Mouse (Mus musculus): ENCODE results near the gene Hist1h3b. TPM values are rescaled to one million over a fixed set of nuclear protein-coding genes. Genes with fewer than 3 reads are reported as not detected.
"Not testable (repeated sequence)": the region's sequence is repeated elsewhere in the genome, so short reads cannot be mapped to it uniquely, and the experiment has no call there.

Hist1h3b gene
- 10 to 100 TPM; 54.7 to 79.9 TPM for total RNA-seq (2021)
- long read RNA-seq, experiment 1, partial matches to known transcripts = 0 of 1 reads
- long read RNA-seq, experiment 1, other reads (novel, unspliced or antisense) = 0 of 1 reads
- long read RNA-seq, experiment 2 = 0 reads

DNA sequence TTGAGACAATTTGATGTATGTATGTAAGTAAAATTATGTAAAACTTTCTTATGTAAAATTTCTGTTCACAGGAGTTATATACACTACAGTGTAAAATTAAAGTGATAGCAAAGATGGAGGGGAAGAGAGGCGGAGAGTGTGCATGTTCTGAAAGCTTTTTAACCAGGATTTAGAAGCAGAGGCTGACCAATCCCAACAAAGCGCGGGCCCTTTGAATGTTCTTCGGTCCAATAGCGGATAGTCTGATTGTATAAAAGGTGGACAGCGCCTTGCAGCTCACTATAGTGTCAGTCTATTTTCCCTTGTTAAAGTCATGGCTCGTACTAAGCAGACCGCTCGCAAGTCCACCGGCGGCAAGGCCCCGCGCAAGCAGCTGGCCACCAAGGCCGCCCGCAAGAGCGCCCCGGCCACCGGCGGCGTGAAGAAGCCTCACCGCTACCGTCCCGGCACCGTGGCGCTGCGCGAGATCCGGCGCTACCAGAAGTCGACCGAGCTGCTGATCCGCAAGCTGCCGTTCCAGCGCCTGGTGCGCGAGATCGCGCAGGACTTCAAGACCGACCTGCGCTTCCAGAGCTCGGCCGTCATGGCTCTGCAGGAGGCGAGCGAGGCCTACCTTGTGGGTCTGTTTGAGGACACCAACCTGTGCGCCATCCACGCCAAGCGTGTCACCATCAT lies at the start of gene Hist1h3b:
TSS of gene Hist1h3b (plus strand) at position 201 of the 675 bp plus-strand sequence.
- peak; percentile 92 for DNase-seq

DNA sequence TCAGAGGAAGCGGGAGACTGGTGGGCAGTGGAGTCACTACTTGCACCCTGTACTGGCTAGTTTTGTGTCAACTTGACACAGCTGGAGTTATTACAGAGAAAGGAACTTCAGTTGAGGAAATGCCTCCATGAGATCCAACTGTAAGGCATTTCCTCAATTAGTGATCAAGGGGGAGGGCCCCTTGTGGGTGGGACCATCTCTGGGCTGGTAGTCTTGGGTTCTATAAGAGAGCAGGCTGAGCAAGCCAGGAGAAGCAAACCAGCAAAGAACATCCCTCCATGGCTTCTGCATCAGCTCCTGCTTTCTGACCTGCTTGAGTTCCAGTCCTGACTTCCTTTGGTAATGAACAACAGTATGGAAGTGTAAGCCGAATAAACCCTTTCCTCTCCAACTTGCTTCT lies 49.3 kb upstream of the Hist1h3b start:
- DNase-seq = not testable (repeated sequence)

DNA sequence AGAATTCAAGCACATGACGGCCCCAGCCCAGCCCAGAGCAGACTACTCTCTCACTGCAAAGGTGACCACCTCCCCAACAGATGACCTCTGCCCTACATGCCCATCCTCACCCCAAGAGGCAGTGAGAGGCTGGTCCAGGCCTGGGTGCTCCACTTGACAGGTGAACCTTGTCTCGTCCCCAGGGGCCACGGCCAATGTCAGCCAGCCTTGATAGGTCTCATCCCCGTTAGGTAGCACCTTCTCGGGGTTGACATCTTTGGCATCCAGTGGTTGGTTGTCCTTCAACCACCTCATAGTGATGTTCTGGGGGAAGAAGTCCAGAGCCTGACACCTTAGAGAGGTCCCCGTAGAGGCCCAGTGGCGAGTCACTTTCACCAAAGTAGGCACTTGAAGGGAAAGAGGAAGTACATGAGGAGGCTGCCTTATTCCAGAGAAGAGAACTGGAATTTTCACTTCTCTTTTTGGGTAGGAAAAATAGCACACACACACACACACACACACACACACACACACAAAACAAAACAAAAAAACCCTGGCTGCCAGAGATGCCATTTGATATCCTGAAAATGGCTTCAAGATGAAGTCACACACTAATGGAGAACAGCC lies 46.2 kb upstream of the Hist1h3b start:
- no peak for DNase-seq

DNA sequence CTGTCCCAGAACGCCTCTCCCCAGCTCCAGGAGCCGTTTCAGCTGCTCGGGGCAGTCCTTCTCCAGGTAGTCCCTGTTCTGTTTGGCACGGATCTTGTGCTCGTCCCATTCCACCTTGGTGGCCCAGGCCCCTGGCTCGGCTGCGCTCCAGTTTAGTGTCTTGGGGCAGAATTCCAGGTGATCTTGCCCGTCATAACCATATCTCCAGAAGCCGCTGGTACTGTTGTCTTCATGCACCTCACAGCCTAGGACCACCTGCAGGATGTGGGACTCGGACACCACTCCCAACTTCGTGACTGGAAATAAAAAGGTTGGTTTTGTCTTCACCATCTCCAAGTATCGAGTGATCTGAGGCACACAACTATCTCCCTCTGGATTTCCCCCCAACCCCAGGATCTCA lies 45.3 kb upstream of the Hist1h3b start:
- DNase-seq = no peak

DNA sequence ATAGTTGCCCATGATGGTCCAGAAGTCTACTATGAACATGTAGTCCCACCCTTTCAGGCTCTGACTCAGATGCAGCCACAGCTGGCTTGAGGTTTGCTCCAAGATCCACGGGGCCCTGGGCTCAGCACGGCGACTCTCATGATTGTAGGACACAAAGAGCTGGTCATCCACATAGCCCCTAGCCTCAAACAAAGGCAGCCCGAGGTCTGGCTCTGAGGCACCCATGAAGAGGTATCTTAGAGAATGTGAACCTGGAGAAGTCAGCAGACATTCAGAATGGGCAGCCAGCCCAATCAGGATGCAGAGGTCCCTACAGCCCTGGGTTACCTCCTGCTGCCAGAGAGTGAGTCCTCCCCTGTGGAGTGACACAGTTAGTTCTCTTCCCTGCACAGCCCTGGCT lies 44.0 kb upstream of the Hist1h3b start:
- no peak for DNase-seq

DNA sequence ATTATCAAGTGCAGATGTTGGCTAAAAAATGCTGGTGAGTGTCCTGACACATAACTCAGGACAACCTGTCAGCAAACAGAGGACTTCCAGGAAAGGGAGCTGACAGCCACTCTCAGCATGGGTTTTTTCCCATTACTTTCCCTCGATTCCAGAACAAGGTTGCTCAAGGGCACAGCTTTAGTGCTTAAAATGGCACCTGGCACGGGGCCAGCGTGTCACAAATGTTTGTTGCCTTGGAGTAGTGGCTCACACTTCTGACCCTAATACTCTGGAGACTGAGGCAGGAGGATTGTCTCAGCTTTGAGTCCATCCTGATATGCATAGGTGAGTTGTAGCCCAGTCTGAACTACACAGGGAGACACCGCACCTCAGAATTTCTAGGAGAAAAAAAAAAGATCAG lies 43.4 kb upstream of the Hist1h3b start:
- DNase-seq = peak in 1 of 2 experiments; percentile 53

DNA sequence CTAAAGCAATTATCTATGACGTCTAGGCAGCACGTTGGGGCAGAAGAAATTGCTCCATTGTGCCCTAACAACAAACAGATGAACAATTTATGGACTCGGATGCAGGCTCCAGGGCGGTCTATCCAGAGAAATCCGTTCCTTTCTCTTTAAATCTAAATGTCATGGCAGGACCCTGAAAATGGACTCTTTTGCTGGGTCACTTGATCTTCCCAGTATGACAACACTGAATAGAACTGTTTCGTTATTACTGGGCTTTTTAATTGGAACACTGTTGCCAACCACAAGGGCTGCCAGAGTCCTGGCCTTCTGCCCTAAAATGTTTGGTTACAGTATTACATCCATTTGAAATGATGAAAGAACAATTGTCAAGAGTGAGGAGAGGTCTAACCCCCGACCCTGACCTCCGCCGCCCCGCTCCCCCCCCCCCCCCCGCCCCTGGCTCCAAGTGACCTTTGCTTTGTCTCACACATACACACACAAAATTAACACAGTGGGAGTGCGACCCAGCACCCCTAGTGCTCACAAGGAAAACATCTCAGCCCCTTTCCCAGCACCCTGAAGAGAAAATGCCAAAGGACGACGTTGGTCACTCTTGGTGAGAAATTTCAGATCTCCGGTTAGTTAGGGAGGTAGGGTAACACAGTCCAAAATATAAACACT lies 42.2 kb upstream of the Hist1h3b start:
- DNase-seq = peak in 1 of 2 experiments; percentile 31

DNA sequence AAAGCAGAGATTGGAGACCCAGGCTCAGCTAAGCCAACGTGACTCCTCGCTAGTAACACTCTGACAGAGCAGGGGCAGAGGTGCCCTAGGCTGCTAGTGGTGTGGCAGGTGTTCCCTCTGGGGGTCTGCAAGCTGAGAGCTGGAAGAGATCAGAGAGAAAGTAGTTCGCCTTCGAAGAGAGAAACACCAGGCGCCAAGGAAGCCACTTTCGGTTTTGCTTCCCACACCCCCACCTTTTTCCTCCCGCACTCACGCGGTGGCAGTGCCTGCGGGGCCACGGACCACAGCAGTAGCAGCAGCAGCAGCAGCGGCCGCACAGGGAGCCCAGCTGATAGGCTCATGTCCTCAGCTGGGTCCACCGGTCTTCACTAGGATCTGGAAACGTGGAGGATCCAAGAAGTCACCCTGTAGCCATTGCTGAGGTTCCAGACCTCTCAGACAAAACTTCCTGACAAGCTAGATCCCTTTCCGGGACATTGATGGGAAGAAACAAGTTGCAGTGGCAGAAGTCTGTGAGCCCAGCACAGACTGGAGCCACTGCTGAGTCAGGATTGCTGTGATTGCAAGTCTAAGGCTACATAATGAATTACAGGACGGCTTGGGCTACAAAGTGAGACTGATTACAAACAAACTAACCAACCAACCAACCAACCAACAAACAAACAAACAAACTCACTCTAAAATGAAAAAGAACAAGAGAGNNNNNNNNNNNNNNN lies 41.5 kb upstream of the Hist1h3b start, which contains the start of gene Hfe:
TSS of gene Hfe (minus strand) at position 481 of the 716 bp plus-strand sequence.
- DNase-seq = peak; percentile 71 to 77

DNA sequence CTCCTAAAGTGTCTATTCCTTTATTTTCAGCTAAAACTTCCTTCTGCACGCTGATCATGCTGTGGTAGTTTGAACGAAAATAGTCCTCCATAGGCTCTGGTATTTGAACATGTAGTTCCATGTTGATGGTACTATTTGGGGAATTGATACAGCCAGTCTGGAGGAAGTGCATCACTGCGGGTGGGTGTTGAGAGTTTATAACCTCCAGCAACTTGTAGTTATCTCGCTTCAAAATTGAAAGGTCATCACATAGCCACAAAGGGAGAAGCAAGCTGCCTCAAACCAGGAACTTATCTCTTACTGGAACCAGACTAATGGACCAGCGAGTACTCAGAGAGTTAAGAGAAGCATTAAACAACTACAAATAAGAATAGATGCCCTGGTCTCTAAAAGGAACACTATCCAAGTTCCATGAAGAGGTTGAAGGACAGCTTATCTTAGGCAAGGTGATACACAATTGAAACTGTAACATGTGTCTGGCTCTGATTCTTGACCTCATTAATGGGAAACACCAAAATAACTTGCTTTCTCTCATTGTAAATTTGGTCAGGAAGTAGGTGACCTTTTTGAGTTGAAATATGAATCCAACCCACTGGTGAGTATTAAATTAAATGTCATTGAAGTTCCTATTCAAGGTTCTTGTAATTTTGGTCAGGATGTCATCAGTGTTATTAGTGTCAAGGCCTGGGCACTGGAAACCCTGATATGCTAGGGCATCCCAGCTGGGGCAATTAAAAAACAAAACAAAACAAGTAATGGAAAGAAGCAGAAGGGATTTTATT lies 35.6 kb upstream of the Hist1h3b start:
- no peak for DNase-seq

DNA sequence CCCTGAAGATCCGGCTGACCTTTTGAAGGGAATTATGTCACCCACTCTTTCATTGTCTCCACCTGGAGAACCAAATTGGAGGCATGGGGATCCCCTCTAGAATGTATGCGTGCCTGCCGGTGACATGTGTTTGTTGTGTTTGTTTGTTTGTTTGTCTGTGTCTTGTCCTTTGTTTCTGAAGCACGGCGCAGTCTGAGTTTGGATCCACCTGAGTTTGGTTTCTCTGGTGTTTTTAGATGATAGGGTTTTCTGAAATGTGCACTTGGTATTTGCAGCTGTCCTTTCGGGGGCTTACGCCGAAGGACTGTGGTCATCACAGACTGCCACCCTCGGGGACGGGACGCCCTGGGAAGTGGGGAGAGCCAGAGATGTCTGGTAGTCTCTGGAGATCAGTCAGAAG lies 34.9 kb upstream of the Hist1h3b start:
- DNase-seq = no peak

DNA sequence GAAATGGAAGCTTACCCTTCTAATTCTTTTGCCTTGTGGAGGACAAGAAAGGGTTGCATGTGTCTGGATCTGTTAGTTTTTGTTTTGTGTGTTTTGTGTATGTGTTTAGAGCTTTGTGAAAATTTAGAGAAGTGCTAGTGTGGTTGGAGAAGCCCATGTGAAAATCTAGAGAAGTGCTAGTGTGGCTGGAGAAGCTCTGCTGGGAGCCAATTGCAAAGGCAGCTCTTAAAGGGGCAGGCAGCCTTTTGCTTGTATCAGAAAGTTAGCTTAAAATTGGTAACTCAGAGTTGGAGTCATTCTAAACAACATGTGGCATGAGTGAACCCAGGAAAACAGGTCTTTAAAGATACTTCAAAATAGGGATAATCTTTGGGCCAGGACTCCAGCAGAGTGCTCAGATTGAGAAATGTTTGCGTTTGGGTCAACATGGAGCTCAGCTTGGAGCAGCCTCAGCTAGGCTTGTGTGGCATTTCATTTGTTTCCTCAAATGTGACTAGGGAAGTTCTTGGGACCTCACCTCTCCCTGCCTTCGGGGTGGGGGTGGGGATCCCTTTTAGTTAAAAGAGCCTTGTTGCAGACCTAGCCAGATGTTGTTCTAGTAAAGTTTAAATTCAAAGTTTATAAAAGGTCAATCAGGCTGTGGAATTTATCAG lies 34.3 kb upstream of the Hist1h3b start:
- DNase-seq = not testable (repeated sequence)

DNA sequence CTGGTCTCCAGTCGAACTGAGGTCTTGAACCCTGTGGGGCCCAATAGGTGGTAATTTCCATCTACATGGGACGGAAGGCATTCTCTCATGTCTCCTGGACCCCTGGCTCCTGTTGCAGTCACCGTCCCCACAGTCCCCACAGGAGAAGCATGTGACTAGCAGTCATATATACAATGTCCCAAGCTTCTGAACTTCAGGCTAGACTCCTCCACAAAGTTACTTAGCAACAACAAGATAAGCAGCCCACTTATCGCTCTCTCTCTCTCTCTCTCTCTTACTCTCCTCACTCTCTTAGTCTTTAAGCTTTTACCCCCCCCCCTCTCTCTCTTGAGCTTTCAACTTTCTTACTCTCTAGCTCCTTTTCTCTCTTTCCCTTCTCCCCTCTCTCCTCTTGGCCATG lies 27.8 kb upstream of the Hist1h3b start:
- no peak for DNase-seq

DNA sequence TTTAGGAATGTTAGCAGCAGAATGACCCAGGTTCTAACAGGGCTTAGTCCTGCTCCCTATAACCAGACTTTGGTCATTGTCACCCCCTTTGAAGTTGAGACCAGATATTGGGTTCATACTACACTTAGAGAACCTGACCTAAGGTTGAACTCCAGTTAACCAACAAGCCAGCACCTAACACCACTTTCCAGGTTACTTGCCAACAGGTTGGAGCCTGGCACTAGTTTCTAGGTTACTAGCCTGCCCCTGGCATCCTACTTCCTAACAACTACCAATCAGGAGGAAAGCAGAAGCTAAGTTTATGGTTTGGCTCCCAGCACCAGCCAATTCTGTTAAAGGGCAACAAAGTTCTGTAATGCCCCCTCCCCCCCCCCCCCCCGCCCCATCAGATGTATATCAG lies 26.9 kb upstream of the Hist1h3b start:
- no peak for DNase-seq

DNA sequence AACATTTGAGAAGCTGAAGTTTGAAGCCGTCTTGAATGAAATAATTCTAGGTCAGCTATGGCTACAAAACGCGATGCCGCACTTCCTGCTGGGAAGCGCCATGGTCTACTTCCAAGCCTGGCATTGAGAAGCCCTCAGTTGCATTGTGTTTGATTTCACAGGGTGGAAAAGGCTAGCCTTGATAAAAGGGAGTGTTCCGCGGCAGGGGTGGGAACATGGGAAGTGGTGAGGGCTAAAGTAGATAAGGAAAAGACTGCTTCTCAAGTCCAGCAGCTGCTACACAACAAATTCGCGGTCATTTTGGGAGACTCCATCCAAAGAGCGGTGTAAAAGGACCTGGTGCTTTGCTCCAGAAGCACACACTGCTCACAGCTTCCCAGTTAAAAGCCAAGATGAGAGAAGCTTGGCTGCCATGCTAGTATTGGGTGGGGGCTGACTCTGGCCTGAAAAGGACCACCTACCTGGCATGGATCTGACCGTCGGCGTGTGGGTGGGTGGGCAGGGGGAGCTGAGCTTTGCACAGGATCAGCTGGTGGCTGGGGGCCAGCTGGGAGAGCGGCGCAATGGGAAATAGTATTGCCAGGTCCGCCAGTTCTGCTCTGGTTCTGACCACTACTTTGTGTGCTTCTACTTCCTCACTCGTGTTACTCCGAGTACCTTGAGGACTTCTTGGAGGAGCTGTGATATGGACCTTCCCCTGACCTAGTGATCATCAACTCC lies 23.4 kb upstream of the Hist1h3b start:
- DNase-seq = no peak

DNA sequence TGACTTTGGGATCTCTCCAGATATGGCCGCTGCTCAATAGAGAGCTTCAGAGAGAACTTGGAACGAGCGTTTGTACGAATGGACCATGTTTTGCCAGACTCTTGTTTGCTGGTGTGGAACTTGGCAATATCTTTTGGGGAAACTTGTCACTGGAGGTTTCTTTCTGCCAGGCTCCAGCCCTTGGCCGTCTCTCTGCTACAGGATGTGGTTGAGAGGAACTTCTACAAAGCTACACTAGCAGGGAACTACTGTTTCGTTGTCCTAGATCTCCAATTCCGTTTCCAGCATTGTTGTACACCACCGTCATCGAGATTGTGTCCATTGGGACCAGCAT lies 22.9 kb upstream of the Hist1h3b start:
- no peak for DNase-seq

DNA sequence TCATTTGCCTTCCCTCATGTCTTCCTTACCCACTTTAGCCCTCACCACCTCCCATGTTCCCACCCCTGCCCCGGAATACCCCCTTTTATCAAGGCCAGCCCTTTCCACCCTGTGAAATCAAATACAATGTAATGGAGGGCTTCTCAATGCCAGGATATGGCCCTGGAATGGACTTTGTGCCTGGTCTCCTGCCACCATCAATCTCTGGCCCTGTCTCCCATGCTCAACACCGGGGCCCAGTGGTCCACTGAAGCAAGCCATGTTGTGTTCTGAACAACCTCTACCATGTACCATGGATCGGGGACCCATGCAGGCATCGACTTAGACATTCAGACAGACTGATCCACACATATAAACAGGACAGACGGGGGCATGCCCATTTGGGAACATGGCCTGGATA lies 22.4 kb upstream of the Hist1h3b start:
- no peak for DNase-seq

DNA sequence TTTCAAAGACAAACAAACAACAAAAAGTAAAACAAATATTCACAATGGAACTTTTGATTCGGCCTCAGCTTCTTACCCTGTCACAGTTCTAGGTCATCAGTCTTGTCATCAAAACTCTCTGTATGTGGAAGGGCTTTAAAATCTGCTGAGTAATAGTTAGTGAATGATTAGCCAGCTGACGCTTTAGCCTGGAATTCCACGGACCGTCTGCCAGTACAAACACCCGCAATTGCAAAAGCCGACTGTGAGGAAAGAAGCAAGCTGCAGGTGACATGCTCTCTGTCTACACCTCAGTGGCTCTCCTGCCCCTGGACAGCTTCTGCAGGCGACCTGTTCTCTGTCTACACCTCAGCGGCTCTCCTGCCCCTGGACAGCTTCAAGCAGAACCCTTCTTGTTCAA lies 21.6 kb upstream of the Hist1h3b start:
- peak; percentile 48 to 57 for DNase-seq

DNA sequence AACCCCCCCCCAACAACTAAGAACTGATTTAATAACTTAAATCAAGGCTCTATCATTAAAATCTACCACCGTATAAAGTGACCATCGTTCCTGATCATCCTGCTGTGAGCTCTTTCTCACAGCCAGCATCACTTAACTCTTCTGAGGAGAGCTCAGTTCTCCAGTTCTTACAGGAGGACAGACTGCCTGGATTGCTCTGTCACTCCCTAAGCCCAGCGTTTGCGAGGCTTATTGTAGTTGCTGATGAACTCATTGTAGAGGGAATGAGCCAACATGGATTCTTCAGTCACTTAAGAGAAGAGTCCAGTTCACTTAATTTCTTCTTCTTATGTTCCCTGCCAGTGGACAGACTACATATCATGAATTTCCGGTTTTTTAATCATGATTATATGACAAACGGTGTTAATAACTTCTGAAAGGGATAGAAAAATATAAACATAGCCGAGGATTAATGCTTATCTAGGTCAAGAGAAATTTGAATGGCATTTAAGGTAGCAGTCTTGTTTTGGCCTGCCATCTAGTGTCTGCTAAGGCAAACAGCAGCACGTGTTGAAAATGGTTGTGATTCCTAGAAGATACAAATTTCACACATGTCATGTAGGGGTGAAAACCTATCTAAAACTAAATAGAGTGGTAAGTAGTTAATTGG lies 19.8 kb upstream of the Hist1h3b start:
- DNase-seq = no peak

DNA sequence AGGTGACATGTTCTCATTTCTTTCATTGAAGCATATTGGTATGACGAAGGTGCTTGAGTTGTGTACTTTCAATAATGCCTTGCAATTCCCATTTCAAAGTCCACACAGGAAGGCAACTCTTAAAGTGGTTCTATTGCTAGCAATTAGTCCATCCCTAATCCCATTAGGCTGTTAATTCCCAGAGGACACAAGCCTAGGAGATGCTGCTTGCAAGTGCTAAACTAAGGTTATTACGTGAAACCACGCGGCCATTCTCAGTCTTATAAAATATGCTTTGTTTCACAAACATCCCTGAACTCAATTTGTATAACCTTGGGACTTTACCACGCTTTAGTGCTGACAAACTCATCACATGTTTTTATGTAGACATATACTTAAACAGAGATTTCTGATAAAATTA lies 15.0 kb upstream of the Hist1h3b start:
- no peak for DNase-seq

DNA sequence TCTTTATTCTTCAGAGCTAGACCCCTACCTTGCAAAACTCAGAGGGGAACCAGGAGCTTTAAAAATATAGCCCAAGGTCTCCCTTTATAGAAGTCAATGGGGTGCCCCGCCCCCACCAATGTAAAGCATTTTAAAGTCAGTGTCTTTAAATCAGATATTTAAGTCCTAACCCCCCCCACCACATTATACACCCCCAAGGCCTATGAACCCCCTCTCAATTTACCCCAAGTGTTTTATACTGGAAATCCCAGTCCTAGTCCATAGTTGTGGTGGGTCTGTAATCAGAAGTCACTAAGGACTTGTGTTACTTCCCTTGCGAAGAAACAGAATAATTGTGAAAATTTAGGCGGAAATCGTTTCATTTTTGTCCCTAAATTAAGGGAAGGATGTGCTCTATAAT lies 14.0 kb upstream of the Hist1h3b start:
- DNase-seq = no peak

All from adrenal gland, postnatal 36 days (tissue).